Mouse (Mus musculus): ENCODE measurements at regions not wholly inside any gene's neighbourhood (a gene's known extent, or its start where the extent isn't known, plus 50 kb on each side); places are given as distances from the start of the nearest gene placed in this dataset.

- DNase-seq (ENCODE audit: low spot score) (no peak), ATAC-seq (ENCODE audit: low read depth) (no peak)
- 46% methylated on average over 12 of the region's 12 CpGs for WGBS
- Histone ChIP-seq H3K4me1 (ENCODE audit: control insufficient read depth, insufficient read depth, low read length) (peaks cover 8% of the 10 kb centered on the region; the same call in 1 of the 2 replicates), H3K36me3 (ENCODE audit: control insufficient read depth, insufficient read depth, low read length) (no peaks in the 10 kb centered on the region), H3K27me3 (replicated peaks; ENCODE audit: control insufficient read depth, insufficient read depth, low read length) (no peaks in the 10 kb centered on the region), H3K27ac (replicated peaks; ENCODE audit: low read depth, low read length) (no peak overlapping the region), H3K9me3 (ENCODE audit: control insufficient read depth, low read length) (no peaks in the 10 kb centered on the region), H3K9ac (ENCODE audit: low read depth, low read length) (no peak overlapping the region), H3K4me3 (ENCODE audit: low read depth, low read length) (no peak overlapping the region), H3K4me2 (ENCODE audit: low read depth, low read length) (no peak overlapping the region)
Observed at GRCm38 (mm10) chr15:93000121-93000520, 274.9 kb downstream of the Gxylt1 start.

GRCm38 (mm10) chr15:92997933-92998332 lies 277.0 kb downstream of the Gxylt1 start:
- 82% methylated on average over 5 of the region's 5 CpGs for WGBS
- Histone ChIP-seq H3K27ac (replicated peaks; ENCODE audit: low read depth, low read length) (no peak overlapping the region), H3K4me2 (ENCODE audit: low read depth, low read length) (no peak overlapping the region), H3K27me3 (replicated peaks; ENCODE audit: control insufficient read depth, insufficient read depth, low read length) (no peaks in the 10 kb centered on the region), H3K9me3 (ENCODE audit: control insufficient read depth, low read length) (no peaks in the 10 kb centered on the region), H3K9ac (ENCODE audit: low read depth, low read length) (no peak overlapping the region), H3K4me3 (ENCODE audit: low read depth, low read length) (no peak overlapping the region), H3K36me3 (ENCODE audit: control insufficient read depth, insufficient read depth, low read length) (no peaks in the 10 kb centered on the region), H3K4me1 (ENCODE audit: control insufficient read depth, insufficient read depth, low read length) (peaks cover 12% of the 10 kb centered on the region; the same call in 1 of the 2 replicates)
- DNase-seq (ENCODE audit: low spot score) (no peak), ATAC-seq (ENCODE audit: low read depth) (no peak)

- DNase-seq (ENCODE audit: low spot score) (peak; percentile 83), ATAC-seq (ENCODE audit: low read depth) (no peak)
Observed at GRCm38 (mm10) chr15:92994191-92994671, 280.7 kb downstream of the Gxylt1 start.

GRCm38 (mm10) chr15:92993538-92994190 lies 281.3 kb downstream of the Gxylt1 start:
- Histone ChIP-seq H3K36me3 (ENCODE audit: control insufficient read depth, insufficient read depth, low read length) (no peaks in the 10 kb centered on the region), H3K4me2 (ENCODE audit: low read depth, low read length) (peak overlapping the region; percentile 10; the same call in 1 of the 2 replicates), H3K4me1 (ENCODE audit: control insufficient read depth, insufficient read depth, low read length) (0 out of 2 replicates have a peak, but pooled peaks cover 5% of the 10 kb centered on the region), H3K27ac (replicated peaks; ENCODE audit: low read depth, low read length) (no peak overlapping the region), H3K4me3 (ENCODE audit: low read depth, low read length) (no peak overlapping the region), H3K9ac (ENCODE audit: low read depth, low read length) (no peak overlapping the region), H3K9me3 (ENCODE audit: control insufficient read depth, low read length) (no peaks in the 10 kb centered on the region), H3K27me3 (replicated peaks; ENCODE audit: control insufficient read depth, insufficient read depth, low read length) (no peaks in the 10 kb centered on the region)
- WGBS, result 56% methylated on average over 6 of the region's 6 CpGs
- ATAC-seq (ENCODE audit: low read depth), result no peak
- DNase-seq (ENCODE audit: low spot score), result no peak

More at GRCm38 (mm10) chr15:92994191-92994671, 280.7 kb downstream of the Gxylt1 start:
- peak overlapping the region; percentile 10; the same call in 1 of the 2 replicates for H3K4me2 ChIP-seq (ENCODE audit: low read depth, low read length)
- H3K4me3 ChIP-seq (ENCODE audit: low read depth, low read length), result no peak overlapping the region
- no peaks in the 10 kb centered on the region for H3K36me3 ChIP-seq (ENCODE audit: control insufficient read depth, insufficient read depth, low read length)
- H3K4me1 ChIP-seq (ENCODE audit: control insufficient read depth, insufficient read depth, low read length), result 0 out of 2 replicates have a peak, but pooled peaks cover 5% of the 10 kb centered on the region
- 53% methylated on average over 11 of the region's 11 CpGs for WGBS
- 0 out of 2 replicates have a peak overlapping the region, but pooled peaks have one; percentile 28 for H3K27ac ChIP-seq (replicated peaks; ENCODE audit: low read depth, low read length)
- no peak overlapping the region for H3K9ac ChIP-seq (ENCODE audit: low read depth, low read length)
- H3K9me3 ChIP-seq (ENCODE audit: control insufficient read depth, low read length), result no peaks in the 10 kb centered on the region
- no peaks in the 10 kb centered on the region for H3K27me3 ChIP-seq (replicated peaks; ENCODE audit: control insufficient read depth, insufficient read depth, low read length)

GRCm38 (mm10) chr15:92975774-92976173 lies 299.2 kb downstream of the Gxylt1 start:
- H3K9ac ChIP-seq (ENCODE audit: low read depth, low read length), result no peak overlapping the region
- H3K4me3 ChIP-seq (ENCODE audit: low read depth, low read length), result no peak overlapping the region
- DNase-seq (ENCODE audit: low spot score), result no peak
- H3K27me3 ChIP-seq (replicated peaks; ENCODE audit: control insufficient read depth, insufficient read depth, low read length), result no peaks in the 10 kb centered on the region
- no peaks in the 10 kb centered on the region for H3K9me3 ChIP-seq (ENCODE audit: control insufficient read depth, low read length)
- no peaks in the 10 kb centered on the region for H3K4me1 ChIP-seq (ENCODE audit: control insufficient read depth, insufficient read depth, low read length)
- H3K4me2 ChIP-seq (ENCODE audit: low read depth, low read length), result no peak overlapping the region
- WGBS, result 81% methylated on average over 4 of the region's 4 CpGs
- no peak overlapping the region for H3K27ac ChIP-seq (replicated peaks; ENCODE audit: low read depth, low read length)
- no peaks in the 10 kb centered on the region for H3K36me3 ChIP-seq (ENCODE audit: control insufficient read depth, insufficient read depth, low read length)
- ATAC-seq (ENCODE audit: low read depth), result no peak

- no peak overlapping the region for H3K4me2 ChIP-seq (ENCODE audit: low read depth, low read length)
- no peak overlapping the region for H3K27ac ChIP-seq (replicated peaks; ENCODE audit: low read depth, low read length)
- no peaks in the 10 kb centered on the region for H3K9me3 ChIP-seq (ENCODE audit: control insufficient read depth, low read length)
- DNase-seq (ENCODE audit: low spot score) (no peak), ATAC-seq (ENCODE audit: low read depth) (no peak)
- H3K4me3 ChIP-seq (ENCODE audit: low read depth, low read length), result no peak overlapping the region
- no peaks in the 10 kb centered on the region for H3K27me3 ChIP-seq (replicated peaks; ENCODE audit: control insufficient read depth, insufficient read depth, low read length)
- no peak overlapping the region for H3K9ac ChIP-seq (ENCODE audit: low read depth, low read length)
- H3K4me1 ChIP-seq (ENCODE audit: control insufficient read depth, insufficient read depth, low read length), result no peaks in the 10 kb centered on the region
- H3K36me3 ChIP-seq (ENCODE audit: control insufficient read depth, insufficient read depth, low read length), result no peaks in the 10 kb centered on the region
- 79% methylated on average over 3 of the region's 3 CpGs for WGBS
Observed at GRCm38 (mm10) chr15:92974931-92975330, 300.0 kb downstream of the Gxylt1 start.

GRCm38 (mm10) chr15:92973651-92974229 lies 301.2 kb downstream of the Gxylt1 start:
- DNase-seq (ENCODE audit: low spot score), result peak; percentile 24
- Histone ChIP-seq H3K4me1 (ENCODE audit: control insufficient read depth, insufficient read depth, low read length) (no peaks in the 10 kb centered on the region), H3K9ac (ENCODE audit: low read depth, low read length) (no peak overlapping the region), H3K36me3 (ENCODE audit: control insufficient read depth, insufficient read depth, low read length) (no peaks in the 10 kb centered on the region), H3K27ac (replicated peaks; ENCODE audit: low read depth, low read length) (no peak overlapping the region), H3K27me3 (replicated peaks; ENCODE audit: control insufficient read depth, insufficient read depth, low read length) (no peaks in the 10 kb centered on the region), H3K4me3 (ENCODE audit: low read depth, low read length) (no peak overlapping the region), H3K9me3 (ENCODE audit: control insufficient read depth, low read length) (no peaks in the 10 kb centered on the region), H3K4me2 (ENCODE audit: low read depth, low read length) (no peak overlapping the region)
- no peak for ATAC-seq (ENCODE audit: low read depth)
- WGBS, result 62% methylated on average over 9 of the region's 9 CpGs

- 94% methylated on average over 1 of the region's 1 CpGs for WGBS
- H3K9ac ChIP-seq (ENCODE audit: low read depth, low read length), result no peak overlapping the region
- ATAC-seq (ENCODE audit: low read depth) (no peak), DNase-seq (ENCODE audit: low spot score) (no peak)
- no peaks in the 10 kb centered on the region for H3K27me3 ChIP-seq (replicated peaks; ENCODE audit: control insufficient read depth, insufficient read depth, low read length)
- no peaks in the 10 kb centered on the region for H3K36me3 ChIP-seq (ENCODE audit: control insufficient read depth, insufficient read depth, low read length)
- no peak overlapping the region for H3K4me3 ChIP-seq (ENCODE audit: low read depth, low read length)
- no peaks in the 10 kb centered on the region for H3K9me3 ChIP-seq (ENCODE audit: control insufficient read depth, low read length)
- H3K27ac ChIP-seq (replicated peaks; ENCODE audit: low read depth, low read length), result no peak overlapping the region
- H3K4me1 ChIP-seq (ENCODE audit: control insufficient read depth, insufficient read depth, low read length), result no peaks in the 10 kb centered on the region
- no peak overlapping the region for H3K4me2 ChIP-seq (ENCODE audit: low read depth, low read length)
Observed at GRCm38 (mm10) chr15:92965556-92965955, 309.4 kb downstream of the Gxylt1 start.

Measured in embryonic facial prominence, embryonic 14.5 days (tissue).